Mouse (Mus musculus) NIH3T3 (cell line): Measurements from ENCODE around the gene Ginm1.
"Not testable (repeated sequence)": the region's sequence is repeated elsewhere in the genome, so short reads cannot be mapped to it uniquely, and the experiment has no call there.

Experiments
- DNase-seq: peaks from one replicate; pipeline ENCODE4 v3.0.0-alpha.2; 2012; ENCODE audit warnings: low read depth

The Ginm1 gene

GRCm38 (mm10) chr10:7809937-7810336 is 17.3 kb upstream of the Ginm1 start:
- peak; percentile 86 for DNase-seq

GRCm38 (mm10) chr10:7802519-7803140 is 10.0 kb upstream of the Ginm1 start:
- DNase-seq, result no peak

- no peak for DNase-seq
Observed at GRCm38 (mm10) chr10:7801258-7801657, 8.6 kb upstream of the Ginm1 start.

DNA sequence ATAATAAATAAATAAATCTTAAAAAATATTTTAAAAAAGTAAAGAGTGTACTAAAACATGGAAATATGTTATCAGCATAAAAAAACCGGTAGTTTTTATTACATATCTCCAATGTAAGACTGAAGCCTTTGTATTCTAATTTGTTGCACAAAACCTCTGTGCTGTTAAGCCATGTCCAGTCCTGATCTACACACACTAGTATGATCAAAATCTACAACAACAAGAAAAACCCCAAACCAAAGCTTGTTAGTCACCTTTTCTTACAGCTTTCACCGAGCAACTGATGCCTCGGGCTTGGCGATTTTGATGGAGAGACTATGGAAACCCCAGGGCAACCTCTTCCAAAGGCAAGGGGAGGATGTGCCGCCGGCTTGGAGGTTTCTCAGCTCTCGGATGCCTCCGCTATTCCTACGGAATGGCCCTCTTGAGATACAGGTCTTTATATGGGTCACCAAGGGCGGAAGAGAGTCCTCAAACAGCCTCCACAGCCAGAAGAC is 322 bp downstream of the Ginm1 start:
- no peak for DNase-seq

GRCm38 (mm10) chr10:7787319-7787718 is 5.3 kb downstream of the Ginm1 start:
- DNase-seq, result no peak

- DNase-seq, result no peak
Observed at GRCm38 (mm10) chr10:7781214-7781613, 11.4 kb downstream of the Ginm1 start.

DNA sequence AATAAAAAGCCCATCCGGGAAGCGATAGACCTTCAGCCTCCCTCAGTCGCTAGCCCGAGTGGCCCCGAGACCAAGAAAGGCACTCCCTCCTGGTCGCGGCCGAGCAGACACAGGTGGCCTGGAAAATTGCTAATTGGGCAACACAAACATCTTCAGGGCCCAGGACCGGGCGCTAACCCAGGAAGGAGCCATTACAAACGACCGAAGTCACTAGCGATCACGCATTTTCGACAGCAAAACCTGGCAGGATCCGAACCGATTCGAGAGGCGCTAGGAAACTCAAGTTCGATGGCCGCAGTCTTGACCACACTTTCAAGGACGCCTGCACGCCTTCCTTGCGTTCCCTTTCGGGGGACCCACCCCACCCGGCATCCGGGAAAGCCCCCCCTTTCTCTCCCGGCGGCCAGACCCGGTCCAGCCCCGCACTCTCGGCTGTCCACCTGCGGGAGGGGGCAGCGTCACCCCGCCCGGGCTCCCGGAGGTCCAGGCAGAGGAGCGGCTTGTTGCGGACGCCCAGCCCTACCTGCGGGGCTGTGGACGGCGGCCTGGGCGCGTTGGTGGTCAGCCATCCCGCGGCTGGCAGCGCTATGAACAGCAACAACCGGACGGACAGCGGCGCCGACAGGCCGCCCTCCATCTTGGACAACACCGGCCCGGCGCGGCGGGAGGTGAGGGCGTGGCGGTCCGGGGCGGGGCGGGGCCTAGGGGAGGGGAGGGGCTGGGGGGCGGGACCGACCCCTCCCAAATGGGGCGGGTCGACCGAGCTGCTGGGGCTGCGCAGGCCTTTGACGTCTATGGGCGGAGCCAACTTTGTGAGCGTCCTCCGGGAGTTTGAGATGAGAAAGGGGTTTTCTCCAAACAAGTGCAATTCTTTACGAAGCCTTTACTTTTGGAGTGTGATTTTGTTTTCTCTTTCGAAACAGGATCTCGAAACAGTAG is 12.1 kb downstream of the Ginm1 start:
- peak; percentile 96 for DNase-seq

DNA sequence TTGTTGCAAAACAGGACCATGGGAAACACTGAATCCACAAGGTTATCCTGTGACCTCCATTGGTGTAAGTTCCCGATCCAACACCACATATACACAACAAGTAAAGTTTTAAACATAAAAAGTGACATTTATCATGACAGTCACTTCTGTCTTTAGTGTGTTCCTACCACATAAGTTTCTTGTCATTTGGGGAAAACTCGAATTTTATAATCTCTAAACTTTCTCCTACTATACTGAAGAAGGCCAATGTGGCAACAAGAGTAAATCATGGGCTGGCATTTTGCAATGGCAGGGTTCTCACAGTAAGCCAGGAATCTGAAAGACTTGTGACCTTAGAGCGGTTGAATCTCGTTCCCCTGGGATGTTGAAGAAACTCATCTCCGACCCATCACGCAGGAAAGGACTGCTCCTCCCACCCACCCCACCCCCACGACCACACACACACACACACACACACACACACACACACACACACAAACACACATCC is 12.8 kb downstream of the Ginm1 start:
- peak; percentile 41 for DNase-seq

DNA sequence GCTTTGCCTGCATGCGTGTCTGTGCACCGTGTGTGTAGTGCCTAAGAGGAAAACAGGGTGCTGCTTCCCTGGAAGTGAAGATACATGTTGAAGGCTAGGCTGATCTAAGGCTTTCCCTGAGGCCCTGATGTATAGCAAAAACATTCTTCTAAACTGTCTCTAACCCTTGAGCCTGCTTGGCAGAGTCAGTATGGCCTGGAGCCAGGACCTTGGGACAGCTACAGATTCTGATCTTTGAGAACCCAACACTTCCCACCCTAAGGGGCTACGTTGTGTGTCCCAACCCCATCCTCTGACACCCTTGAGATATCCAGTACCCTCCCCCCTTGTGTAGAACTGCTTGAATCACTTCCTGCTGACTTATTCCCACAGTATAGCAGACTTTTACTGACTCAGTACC is 14.3 kb downstream of the Ginm1 start:
- no peak for DNase-seq

DNA sequence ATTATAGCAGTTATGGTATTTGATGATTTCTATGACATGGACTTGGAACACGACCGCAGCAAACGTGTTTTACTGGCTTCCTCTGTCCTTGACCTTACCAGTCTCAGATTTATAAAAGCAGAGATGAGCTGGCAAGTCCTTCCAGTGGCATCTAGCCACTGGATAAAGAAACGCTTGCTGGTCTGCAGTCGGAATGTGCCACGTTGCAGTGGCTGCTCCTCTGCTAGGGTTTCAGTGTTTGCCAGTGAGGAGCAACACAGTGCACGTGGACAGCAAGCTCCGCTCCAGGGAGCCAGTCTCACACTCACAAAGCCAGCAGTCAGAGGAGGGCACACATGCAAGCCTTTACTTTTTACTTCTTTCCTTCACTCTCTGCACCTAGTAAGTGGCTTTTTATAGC is 17.2 kb downstream of the Ginm1 start:
- DNase-seq, result no peak

- DNase-seq, result no peak
Observed at GRCm38 (mm10) chr10:7772769-7773168, 19.9 kb downstream of the Ginm1 start.

DNA sequence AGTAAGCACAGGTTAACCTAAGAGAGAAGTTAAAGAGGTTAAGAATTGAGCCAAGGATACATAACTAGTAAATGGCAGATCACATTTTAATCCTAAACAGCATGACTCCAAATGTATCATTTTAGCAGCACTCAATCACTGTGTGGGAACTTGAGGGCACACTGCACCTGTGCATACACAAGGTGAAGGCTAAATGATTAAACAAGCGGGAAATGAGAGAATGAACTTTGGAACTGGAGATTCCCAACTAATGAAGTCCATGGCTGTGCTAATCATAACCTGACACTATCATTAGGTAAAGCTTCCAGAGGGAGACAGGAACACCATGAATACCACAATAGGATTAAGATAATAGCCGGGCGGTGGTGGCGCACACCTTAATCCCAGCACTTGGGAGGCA is 20.3 kb downstream of the Ginm1 start:
- no peak for DNase-seq

- DNase-seq, result no peak
Observed at GRCm38 (mm10) chr10:7757544-7757943, 35.1 kb downstream of the Ginm1 start.

GRCm38 (mm10) chr10:7748752-7749151 is 43.9 kb downstream of the Ginm1 start:
- no peak for DNase-seq

GRCm38 (mm10) chr10:7745528-7745927 is 47.1 kb downstream of the Ginm1 start:
- not testable (repeated sequence) for DNase-seq

GRCm38 (mm10) chr10:7737914-7738313 is 54.7 kb downstream of the Ginm1 start:
- DNase-seq, result no peak

GRCm38 (mm10) chr10:7737122-7737521 is 55.5 kb downstream of the Ginm1 start:
- DNase-seq, result no peak

DNA sequence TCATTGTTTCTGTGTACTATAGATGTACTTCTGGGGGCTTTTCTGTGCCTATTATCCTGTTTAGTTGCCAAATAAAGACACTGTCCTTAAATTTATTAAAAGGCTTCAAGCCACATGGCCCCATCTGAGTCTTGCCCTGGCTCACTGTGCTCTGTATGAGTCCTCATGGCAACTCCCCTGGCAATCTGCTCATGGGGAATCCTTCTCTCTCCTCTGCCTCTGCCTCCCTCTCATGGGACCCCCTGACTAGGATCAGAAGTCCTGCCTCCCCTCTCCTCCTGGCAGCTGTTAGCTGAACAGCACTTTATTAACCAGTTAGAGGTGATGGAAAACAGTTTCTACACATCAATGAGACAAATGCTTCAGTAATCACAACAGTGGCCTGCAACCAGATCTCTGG is 61.0 kb downstream of the Ginm1 start:
- no peak for DNase-seq

GRCm38 (mm10) chr10:7727011-7727410 is 65.6 kb downstream of the Ginm1 start:
- peak; percentile 27 for DNase-seq

GRCm38 (mm10) chr10:7726501-7726812 is 66.2 kb downstream of the Ginm1 start:
- DNase-seq, result peak; percentile 13

GRCm38 (mm10) chr10:7725751-7726500 is 66.7 kb downstream of the Ginm1 start, which contains the start of gene Katna1:
Katna1 (plus strand) TSS chr10:7726000.
- DNase-seq, result peak; percentile 99
